Mouse (Mus musculus) stomach, embryonic 15.5 days (tissue): Measurements from ENCODE around the gene Tectb. TPM values are rescaled to one million over a fixed set of nuclear protein-coding genes. Genes with fewer than 3 reads are reported as not detected.

Experiments
- ATAC-seq: fragments of 200-750 bp; cut with Nextera tagmentation; 2 replicates; pipeline ENCODE4 v1.8.0; 2017; ENCODE audit warnings: low read depth, moderate number of reproducible peaks, moderate TSS enrichment; ENCODE audit not compliant: insufficient read depth, low FRiP score
- H3K27ac ChIP-seq: fragments of 300-500 bp; sonication (generic); 2 replicates; pipeline ENCODE4 v1.5.1; 2015; ENCODE audit warnings: mild to moderate bottlenecking, inconsistent platforms
- H3K27me3 ChIP-seq: fragments of 300-500 bp; sonication (generic); replicated peaks from 2 replicates; pipeline ENCODE4 v1.6.1; 2015; ENCODE audit warnings: inconsistent platforms
- H3K36me3 ChIP-seq: fragments of 300-500 bp; sonication (generic); 2 replicates; pipeline ENCODE4 v1.6.1; 2015; ENCODE audit warnings: inconsistent platforms
- H3K4me1 ChIP-seq: fragments of 300-500 bp; sonication (generic); 2 replicates; pipeline ENCODE4 v1.6.1; 2015; ENCODE audit warnings: inconsistent platforms
- H3K4me2 ChIP-seq: fragments of 300-500 bp; sonication (generic); 2 replicates; pipeline ENCODE4 v1.6.1; 2015; ENCODE audit warnings: mild to moderate bottlenecking, inconsistent platforms
- H3K4me3 ChIP-seq: fragments of 300-500 bp; sonication (generic); replicated peaks from 2 replicates; pipeline ENCODE4 v1.5.1; 2015; ENCODE audit warnings: inconsistent platforms
- H3K9ac ChIP-seq: fragments of 300-500 bp; sonication (generic); 2 replicates; pipeline ENCODE4 v1.6.1; 2015; ENCODE audit warnings: inconsistent platforms
- H3K9me3 ChIP-seq: fragments of 300-500 bp; sonication (generic); 2 replicates; pipeline ENCODE4 v1.6.1; 2016; ENCODE audit warnings: inconsistent platforms
- WGBS: fragments of 180-500 bp; shearing (Covaris S2); methylation state at CpG from one replicate; pipeline ENCODE4 v1.1.7; 2015; 5-methylcytosine and 5-hydroxymethylcytosine counted together
- polyA plus RNA-seq: library from polyadenylated mRNA; unstranded; fragments of >200 nt; fragmentation: Nextera tagmentation; extraction: Ambion mirVana; gene quantifications from 2 replicates; pipeline ENCODE4 v1.2.1, GENCODE M21; 2015

Gene Tectb
- polyA plus RNA-seq, 1 experiment from 2014 or later = not detected

- Histone ChIP-seq H3K27me3 (no peaks in the 10 kb centered on the region), H3K27ac (no peak overlapping the region), H3K4me2 (no peak overlapping the region), H3K36me3 (no peaks in the 10 kb centered on the region), H3K4me3 (no peak overlapping the region), H3K9me3 (no peaks in the 10 kb centered on the region), H3K4me1 (peaks cover 13% of the 10 kb centered on the region; the same call in 1 of the 2 replicates), H3K9ac (no peak overlapping the region)
- no peak for ATAC-seq
- 77% methylated on average over 4 of the region's 4 CpGs for WGBS
Measured at GRCm38 (mm10) chr19:55216876-55217275, 36.3 kb downstream of the Tectb start.

- 65% methylated on average over 9 of the region's 9 CpGs for WGBS
- H3K4me1 ChIP-seq = peaks cover 13% of the 10 kb centered on the region; the same call in 1 of the 2 replicates
- ATAC-seq = no peak
- H3K27me3 ChIP-seq = no peaks in the 10 kb centered on the region
- no peak overlapping the region for H3K27ac ChIP-seq
- H3K9ac ChIP-seq = no peak overlapping the region
- H3K9me3 ChIP-seq = no peaks in the 10 kb centered on the region
- H3K36me3 ChIP-seq = no peaks in the 10 kb centered on the region
- no peak overlapping the region for H3K4me2 ChIP-seq
- H3K4me3 ChIP-seq = no peak overlapping the region
Measured at GRCm38 (mm10) chr19:55217365-55217764, 36.8 kb downstream of the Tectb start.

- peaks cover 13% of the 10 kb centered on the region; the same call in 1 of the 2 replicates for H3K4me1 ChIP-seq
- H3K36me3 ChIP-seq = no peaks in the 10 kb centered on the region
- peak overlapping the region; percentile 60; the same call in 1 of the 2 replicates for H3K27ac ChIP-seq
Measured at GRCm38 (mm10) chr19:55218192-55218739, 37.7 kb downstream of the Tectb start.

GRCm38 (mm10) chr19:55218741-55219221, 38.2 kb downstream of the Tectb start:
- WGBS = 20% methylated on average over 12 of the region's 12 CpGs
- Histone ChIP-seq H3K9me3 (no peaks in the 10 kb centered on the region), H3K4me1 (peaks cover 13% of the 10 kb centered on the region; the same call in 1 of the 2 replicates), H3K27ac (peak overlapping the region; percentile 60), H3K4me3 (peak overlapping the region; percentile 45), H3K4me2 (peak overlapping the region; percentile 58), H3K9ac (no peak overlapping the region), H3K27me3 (no peaks in the 10 kb centered on the region), H3K36me3 (no peaks in the 10 kb centered on the region)
- ATAC-seq = peak; percentile 79

More at GRCm38 (mm10) chr19:55218192-55218739, 37.7 kb downstream of the Tectb start:
- Histone ChIP-seq H3K9ac (peak overlapping the region; percentile 33; the same call in 1 of the 2 replicates), H3K9me3 (no peaks in the 10 kb centered on the region), H3K4me2 (peak overlapping the region; percentile 58), H3K4me3 (peak overlapping the region; percentile 45), H3K27me3 (no peaks in the 10 kb centered on the region)
- WGBS = 4% methylated on average over 20 of the region's 20 CpGs
- peak; percentile 45 for ATAC-seq

GRCm38 (mm10) chr19:55219359-55219758, 38.8 kb downstream of the Tectb start:
- ATAC-seq = no peak
- Histone ChIP-seq H3K9ac (no peak overlapping the region), H3K4me1 (peaks cover 12% of the 10 kb centered on the region; the same call in 1 of the 2 replicates), H3K4me3 (no peak overlapping the region), H3K4me2 (peak overlapping the region; percentile 58), H3K27ac (peak overlapping the region; percentile 60), H3K36me3 (no peaks in the 10 kb centered on the region), H3K9me3 (no peaks in the 10 kb centered on the region), H3K27me3 (no peaks in the 10 kb centered on the region)
- 63% methylated on average over 8 of the region's 8 CpGs for WGBS

- H3K36me3 ChIP-seq = no peaks in the 10 kb centered on the region
- no peak overlapping the region for H3K27ac ChIP-seq
- WGBS = 77% methylated on average over 6 of the region's 6 CpGs
- H3K4me3 ChIP-seq = no peak overlapping the region
- no peak overlapping the region for H3K9ac ChIP-seq
- no peaks in the 10 kb centered on the region for H3K9me3 ChIP-seq
- no peak overlapping the region for H3K4me2 ChIP-seq
- H3K27me3 ChIP-seq = no peaks in the 10 kb centered on the region
- ATAC-seq = no peak
- peaks cover 10% of the 10 kb centered on the region; the same call in 1 of the 2 replicates for H3K4me1 ChIP-seq
Measured at GRCm38 (mm10) chr19:55221208-55221607, 40.7 kb downstream of the Tectb start.

- WGBS = 86% methylated on average over 9 of the region's 9 CpGs
Measured at GRCm38 (mm10) chr19:55222268-55222667, 41.7 kb downstream of the Tectb start.

GRCm38 (mm10) chr19:55226621-55227020, 46.1 kb downstream of the Tectb start:
- H3K9ac ChIP-seq = no peak overlapping the region
- no peak for ATAC-seq
- no peak overlapping the region for H3K4me3 ChIP-seq
- H3K27ac ChIP-seq = no peak overlapping the region
- 74% methylated on average over 5 of the region's 5 CpGs for WGBS
- H3K36me3 ChIP-seq = no peaks in the 10 kb centered on the region
- no peaks in the 10 kb centered on the region for H3K27me3 ChIP-seq
- H3K9me3 ChIP-seq = no peaks in the 10 kb centered on the region
- no peaks in the 10 kb centered on the region for H3K4me1 ChIP-seq
- no peak overlapping the region for H3K4me2 ChIP-seq

More at GRCm38 (mm10) chr19:55222268-55222667, 41.7 kb downstream of the Tectb start:
- Histone ChIP-seq H3K27ac (no peak overlapping the region), H3K4me3 (no peak overlapping the region), H3K27me3 (no peaks in the 10 kb centered on the region), H3K9ac (no peak overlapping the region), H3K4me2 (no peak overlapping the region), H3K9me3 (no peaks in the 10 kb centered on the region), H3K36me3 (no peaks in the 10 kb centered on the region), H3K4me1 (peaks cover 10% of the 10 kb centered on the region; the same call in 1 of the 2 replicates)
- no peak for ATAC-seq

GRCm38 (mm10) chr19:55227135-55227534, 46.6 kb downstream of the Tectb start:
- ATAC-seq = no peak
- no peaks in the 10 kb centered on the region for H3K4me1 ChIP-seq
- no peak overlapping the region for H3K4me2 ChIP-seq

GRCm38 (mm10) chr19:55231081-55231480, 50.5 kb downstream of the Tectb start:
- no peaks in the 10 kb centered on the region for H3K27me3 ChIP-seq
- H3K36me3 ChIP-seq = no peaks in the 10 kb centered on the region
- H3K9ac ChIP-seq = no peak overlapping the region
- H3K4me3 ChIP-seq = no peak overlapping the region
- no peaks in the 10 kb centered on the region for H3K4me1 ChIP-seq
- ATAC-seq = no peak
- WGBS = 69% methylated on average over 10 of the region's 10 CpGs
- H3K27ac ChIP-seq = no peak overlapping the region
- H3K4me2 ChIP-seq = no peak overlapping the region
- H3K9me3 ChIP-seq = no peaks in the 10 kb centered on the region

More at GRCm38 (mm10) chr19:55227135-55227534, 46.6 kb downstream of the Tectb start:
- Histone ChIP-seq H3K9me3 (no peaks in the 10 kb centered on the region), H3K36me3 (no peaks in the 10 kb centered on the region), H3K27ac (no peak overlapping the region), H3K4me3 (no peak overlapping the region), H3K9ac (no peak overlapping the region), H3K27me3 (no peaks in the 10 kb centered on the region)
- WGBS = 73% methylated on average over 7 of the region's 7 CpGs

- WGBS = 44% methylated on average over 8 of the region's 8 CpGs
- no peaks in the 10 kb centered on the region for H3K9me3 ChIP-seq
- no peaks in the 10 kb centered on the region for H3K4me1 ChIP-seq
- H3K27ac ChIP-seq = 0 out of 2 replicates have a peak overlapping the region, but pooled peaks have one; percentile 11
- H3K9ac ChIP-seq = no peak overlapping the region
- peak; percentile 51 for ATAC-seq
- H3K4me3 ChIP-seq = no peak overlapping the region
- H3K27me3 ChIP-seq = no peaks in the 10 kb centered on the region
- H3K4me2 ChIP-seq = no peak overlapping the region
- H3K36me3 ChIP-seq = no peaks in the 10 kb centered on the region
Measured at GRCm38 (mm10) chr19:55232136-55232535, 51.6 kb downstream of the Tectb start.

GRCm38 (mm10) chr19:55236026-55236425, 55.5 kb downstream of the Tectb start:
- no peak for ATAC-seq
- Histone ChIP-seq H3K36me3 (no peaks in the 10 kb centered on the region), H3K4me2 (no peak overlapping the region), H3K27ac (no peak overlapping the region), H3K4me1 (no peaks in the 10 kb centered on the region), H3K9me3 (no peaks in the 10 kb centered on the region), H3K27me3 (no peaks in the 10 kb centered on the region), H3K9ac (no peak overlapping the region), H3K4me3 (no peak overlapping the region)
- 19% methylated on average over 2 of the region's 2 CpGs for WGBS
